Mouse (Mus musculus): ENCODE data around the gene Mbd3. TPM values are rescaled to one million over a fixed set of nuclear protein-coding genes. Genes with fewer than 3 reads are reported as not detected.

The Mbd3 gene
- polyA plus RNA-seq, 2 experiments = 44.3 to 79.5 TPM

DNA sequence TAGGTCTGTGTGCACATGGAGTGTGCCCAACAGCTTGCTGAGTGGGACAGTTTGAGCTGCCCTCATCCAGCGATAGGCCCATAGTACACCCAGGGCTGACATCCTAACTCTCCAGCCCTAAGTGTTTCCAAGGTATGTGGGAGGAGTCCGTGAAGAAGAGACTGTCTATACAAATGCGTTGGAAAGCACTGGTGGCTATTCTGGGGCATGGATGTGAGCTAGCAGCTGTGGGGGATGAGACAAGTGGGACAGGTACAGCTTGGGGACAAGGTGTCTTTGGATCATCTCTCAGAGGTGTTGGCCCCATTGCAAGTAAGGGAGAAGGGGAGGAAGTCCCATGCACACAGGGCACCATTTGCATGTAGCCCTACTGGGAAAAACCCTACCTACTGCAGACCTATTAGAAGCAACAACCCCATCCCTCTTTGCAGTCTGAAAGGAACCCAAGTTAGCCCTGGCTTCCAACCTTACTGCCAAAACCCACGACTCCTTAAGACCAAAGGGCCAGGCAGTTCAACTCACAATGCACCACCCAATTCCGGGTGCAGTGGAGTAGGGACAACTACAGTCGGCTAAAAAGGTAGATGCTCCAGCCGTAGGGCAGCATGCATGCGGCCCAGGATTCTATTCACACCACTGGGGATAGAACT, 1.7 kb downstream of the Mbd3 start:
- TF ChIP-seq EP300 (IDR thresholded peaks at IDR 0.05; ENCODE audit: low read depth) = no peak
- TF ChIP-seq CTCF (IDR thresholded peaks at IDR 0.05; ENCODE audit: low read depth) = no peak
- H3K9ac ChIP-seq (replicated peaks) = peak overlapping the region; percentile 88
- whole genome bisulfite sequencing (ENCODE audit: insufficient replicate concordance) = 42% methylated on average over 8 of the region's 8 CpGs
- H3K4me3 ChIP-seq (ENCODE audit: insufficient read depth in 1 of 2, low read depth in 2 of 2, low read length in 2 of 2) = peak overlapping the region; percentile 50 to 90
- no peaks in the 10 kb centered on the region for H3K9me3 ChIP-seq (ENCODE audit: control insufficient read depth, low read length)
- H3K27me3 ChIP-seq (ENCODE audit: control insufficient read depth, insufficient read depth, low read length) = no peaks in the 10 kb centered on the region
- peak overlapping the region; percentile 97 for H3K27ac ChIP-seq
- ATAC-seq (ENCODE audit: insufficient read depth) (no peak), DNase-seq (ENCODE audit: low read depth in 3 of 3, low spot score in 3 of 3) (no peak)
- H3K4me2 ChIP-seq (ENCODE audit: low read depth) = peak overlapping the region; percentile 99
- H3K4me1 ChIP-seq (replicated peaks; ENCODE audit: control insufficient read depth in 2 of 2, insufficient read depth in 2 of 2, low read length in 1 of 2) = peaks cover 17 to 19% of the 10 kb centered on the region in 2 experiments
- peaks cover 27% of the 10 kb centered on the region for H3K36me3 ChIP-seq (replicated peaks; ENCODE audit: control insufficient read depth, insufficient read depth, low read depth)

DNA sequence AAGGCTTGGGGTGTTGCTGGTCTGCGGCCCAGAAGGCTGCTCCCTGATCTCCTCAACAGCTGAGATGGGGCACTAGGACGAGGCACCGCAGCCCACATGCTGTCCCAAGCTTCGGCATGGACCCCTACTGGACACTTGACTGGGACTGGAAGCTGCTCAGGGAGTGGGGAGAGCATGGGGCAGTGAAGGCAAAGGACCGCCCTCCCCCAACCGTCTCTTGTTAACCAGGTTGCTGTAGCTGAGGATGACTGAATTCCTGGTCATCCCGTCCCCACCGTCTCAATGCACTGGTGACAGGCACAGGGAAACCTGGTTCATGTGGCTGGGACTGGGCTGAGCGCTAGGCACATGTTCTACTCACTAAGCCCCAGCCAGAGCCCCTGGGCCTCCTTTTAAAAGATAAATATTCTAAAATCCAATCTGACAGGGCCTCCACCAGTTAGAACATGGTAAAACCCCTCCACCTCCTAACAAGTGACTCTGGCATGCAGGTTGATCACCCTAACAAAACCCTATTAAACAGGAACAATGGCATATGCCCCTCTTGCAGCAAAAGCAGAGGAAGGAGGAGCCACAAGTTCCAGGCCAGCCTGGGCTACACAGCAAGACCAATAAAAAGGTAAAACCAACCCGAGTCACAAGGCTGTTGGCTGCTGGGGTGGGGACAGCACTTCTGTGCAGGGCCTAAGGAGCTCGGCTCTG, 2.4 kb downstream of the Mbd3 start:
- Histone ChIP-seq H3K4me1 (replicated peaks; ENCODE audit: control insufficient read depth in 2 of 2, insufficient read depth in 2 of 2, low read length in 1 of 2) (peaks cover 17 to 19% of the 10 kb centered on the region in 2 experiments), H3K9ac (replicated peaks) (peak overlapping the region; percentile 88), H3K4me2 (ENCODE audit: low read depth) (peak overlapping the region; percentile 99), H3K4me3 (ENCODE audit: insufficient read depth in 1 of 2, low read depth in 2 of 2, low read length in 2 of 2) (peak overlapping the region in 1 of 2 experiments; percentile 90; a peak in 2 of 4 replicates), H3K36me3 (replicated peaks; ENCODE audit: control insufficient read depth, insufficient read depth, low read depth) (peaks cover 30% of the 10 kb centered on the region), H3K27me3 (ENCODE audit: control insufficient read depth, insufficient read depth, low read length) (no peaks in the 10 kb centered on the region), H3K9me3 (ENCODE audit: control insufficient read depth, low read length) (no peaks in the 10 kb centered on the region), H3K27ac (peak overlapping the region; percentile 97)
- DNase-seq (ENCODE audit: low read depth in 3 of 3, low spot score in 3 of 3) = no peak
- 71% methylated on average over 11 of the region's 11 CpGs for WGBS (ENCODE audit: insufficient replicate concordance)
- ATAC-seq (ENCODE audit: insufficient read depth) = no peak
- TF ChIP-seq CTCF (IDR thresholded peaks at IDR 0.05; ENCODE audit: low read depth) (no peak), EP300 (IDR thresholded peaks at IDR 0.05; ENCODE audit: low read depth) (no peak)

DNA sequence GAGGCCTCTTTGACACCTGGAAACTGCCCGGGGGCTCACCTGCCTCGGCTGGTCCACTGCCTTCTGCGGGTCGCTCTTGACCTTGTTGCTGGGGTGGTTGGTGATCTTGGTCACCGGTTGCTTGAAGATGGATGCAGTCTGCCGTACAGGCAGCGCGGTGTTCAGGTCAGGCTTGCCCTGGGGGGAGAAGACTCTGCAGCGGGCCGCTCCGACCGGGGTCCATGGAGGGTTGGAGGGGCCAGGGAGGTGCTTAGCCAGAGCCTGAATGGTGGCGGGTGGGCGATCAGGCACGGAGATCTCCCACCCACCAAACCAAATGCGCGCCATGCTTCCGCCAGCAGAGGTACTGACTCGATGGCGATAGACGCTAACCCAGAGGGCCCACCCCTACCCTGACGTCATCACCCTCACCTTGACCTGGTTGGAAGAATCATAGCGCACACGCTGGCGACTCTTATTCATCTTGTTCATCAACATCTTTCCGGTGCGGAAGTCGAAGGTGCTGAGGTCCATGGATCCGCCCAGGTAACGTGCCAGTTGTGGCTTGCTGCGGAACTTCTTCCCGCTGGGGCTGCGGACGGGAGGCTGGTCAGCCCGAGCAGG, 4.2 kb downstream of the Mbd3 start:
- no peaks in the 10 kb centered on the region for H3K9me3 ChIP-seq (ENCODE audit: control insufficient read depth, low read length)
- H3K36me3 ChIP-seq (replicated peaks; ENCODE audit: control insufficient read depth, insufficient read depth, low read depth) = peaks cover 33% of the 10 kb centered on the region
- no peak for TF ChIP-seq CTCF (IDR thresholded peaks at IDR 0.05; ENCODE audit: low read depth)
- TF ChIP-seq EP300 (IDR thresholded peaks at IDR 0.05; ENCODE audit: low read depth) = no peak
- no peak overlapping the region for H3K27ac ChIP-seq
- WGBS (ENCODE audit: insufficient replicate concordance) = 91% methylated on average over 35 of the region's 35 CpGs
- DNase-seq (ENCODE audit: low read depth in 3 of 3, low spot score in 3 of 3) = no peak
- no peak overlapping the region for H3K4me2 ChIP-seq (ENCODE audit: low read depth)
- H3K27me3 ChIP-seq (ENCODE audit: control insufficient read depth, insufficient read depth, low read length) = no peaks in the 10 kb centered on the region
- no peak for ATAC-seq (ENCODE audit: insufficient read depth)
- no peak overlapping the region for H3K9ac ChIP-seq (replicated peaks)
- peaks cover 11 to 15% of the 10 kb centered on the region in 2 experiments for H3K4me1 ChIP-seq (replicated peaks; ENCODE audit: control insufficient read depth in 2 of 2, insufficient read depth in 2 of 2, low read length in 1 of 2)
- H3K4me3 ChIP-seq (ENCODE audit: insufficient read depth in 1 of 2, low read depth in 2 of 2, low read length in 2 of 2) = no peak overlapping the region

DNA sequence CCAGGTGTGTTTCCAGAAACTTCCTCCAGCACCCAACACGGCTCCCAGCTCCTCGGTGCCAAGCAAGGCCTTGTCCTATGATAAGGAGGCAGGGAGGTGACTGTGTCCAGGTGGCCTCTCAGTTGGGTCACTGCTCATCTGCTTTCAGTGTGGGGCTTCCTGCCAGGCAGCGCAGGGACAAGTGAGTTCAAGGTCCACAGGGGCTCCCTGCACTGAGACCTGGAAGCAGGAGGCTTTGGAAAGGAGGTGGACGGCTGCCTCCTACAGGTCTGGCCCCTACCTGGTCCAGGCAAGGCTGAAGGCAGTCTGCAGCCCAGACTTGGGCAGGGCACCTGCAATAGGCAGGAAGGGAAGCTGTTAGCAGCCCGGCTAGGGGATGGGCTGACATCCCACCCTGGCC, 6.7 kb downstream of the Mbd3 start:
- Histone ChIP-seq H3K27ac (no peak overlapping the region), H3K36me3 (replicated peaks; ENCODE audit: control insufficient read depth, insufficient read depth, low read depth) (peaks cover 33% of the 10 kb centered on the region), H3K9me3 (ENCODE audit: control insufficient read depth, low read length) (no peaks in the 10 kb centered on the region), H3K4me2 (ENCODE audit: low read depth) (no peak overlapping the region), H3K27me3 (ENCODE audit: control insufficient read depth, insufficient read depth, low read length) (no peaks in the 10 kb centered on the region), H3K4me1 (replicated peaks; ENCODE audit: control insufficient read depth in 2 of 2, insufficient read depth in 2 of 2, low read length in 1 of 2) (peaks cover 14 to 16% of the 10 kb centered on the region in 2 experiments), H3K9ac (replicated peaks) (no peak overlapping the region), H3K4me3 (ENCODE audit: insufficient read depth in 1 of 2, low read depth in 2 of 2, low read length in 2 of 2) (no peak overlapping the region)
- ATAC-seq (ENCODE audit: insufficient read depth) = no peak
- no peak for DNase-seq (ENCODE audit: low read depth in 3 of 3, low spot score in 3 of 3)
- TF ChIP-seq EP300 (IDR thresholded peaks at IDR 0.05; ENCODE audit: low read depth) (no peak), CTCF (IDR thresholded peaks at IDR 0.05; ENCODE audit: low read depth) (no peak)
- WGBS (ENCODE audit: insufficient replicate concordance) = 77% methylated on average over 5 of the region's 5 CpGs

DNA sequence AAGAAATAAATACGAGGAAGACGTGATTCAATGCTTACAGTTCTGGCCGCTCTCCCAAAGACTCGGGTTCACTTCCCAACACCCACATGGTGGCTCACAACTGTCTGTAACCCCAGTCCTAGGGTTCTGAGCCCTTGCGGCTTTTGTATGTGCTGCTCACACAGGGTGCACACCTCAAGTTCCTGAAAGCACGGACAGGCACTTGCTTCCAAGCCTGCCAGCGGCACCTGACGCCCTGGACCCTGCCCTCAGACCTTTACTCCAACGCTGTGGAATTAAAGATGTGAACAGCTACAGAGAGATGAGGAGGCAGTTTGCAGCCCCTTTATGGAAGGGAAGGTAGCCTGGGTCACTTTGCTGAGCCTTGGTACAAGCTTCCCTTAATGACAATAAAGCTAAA, 8.7 kb downstream of the Mbd3 start:
- H3K36me3 ChIP-seq (replicated peaks; ENCODE audit: control insufficient read depth, insufficient read depth, low read depth) = peaks cover 33% of the 10 kb centered on the region
- H3K27ac ChIP-seq = no peak overlapping the region
- H3K4me1 ChIP-seq (replicated peaks; ENCODE audit: control insufficient read depth in 2 of 2, insufficient read depth in 2 of 2, low read length in 1 of 2) = peaks cover 17% of the 10 kb centered on the region in 2 experiments
- no peak overlapping the region for H3K4me3 ChIP-seq (ENCODE audit: insufficient read depth in 1 of 2, low read depth in 2 of 2, low read length in 2 of 2)
- H3K4me2 ChIP-seq (ENCODE audit: low read depth) = no peak overlapping the region
- ATAC-seq (ENCODE audit: insufficient read depth) (no peak), DNase-seq (ENCODE audit: low read depth in 3 of 3, low spot score in 3 of 3) (no peak)
- H3K9ac ChIP-seq (replicated peaks) = no peak overlapping the region
- TF ChIP-seq EP300 (IDR thresholded peaks at IDR 0.05; ENCODE audit: low read depth) (no peak), CTCF (IDR thresholded peaks at IDR 0.05; ENCODE audit: low read depth) (no peak)
- no peaks in the 10 kb centered on the region for H3K9me3 ChIP-seq (ENCODE audit: control insufficient read depth, low read length)
- WGBS (ENCODE audit: insufficient replicate concordance) = 80% methylated on average over 9 of the region's 9 CpGs
- H3K27me3 ChIP-seq (ENCODE audit: control insufficient read depth, insufficient read depth, low read length) = no peaks in the 10 kb centered on the region; the same call in 1 of the 2 replicates
